Mouse (Mus musculus) testis, adult 10 weeks (tissue): Measurements from ENCODE around the gene Adra1d. TPM values are rescaled to one million over a fixed set of nuclear protein-coding genes. Genes with fewer than 3 reads are reported as not detected.

ENCODE experiments used
- polyA plus RNA-seq: library from polyadenylated mRNA; stranded (reverse); fragments of 350-450 nt; fragmentation: Illumina TruSeq; extraction: RNeasy Lipid Tissue Mini Kit (QIAGEN cat#74804); gene quantifications from one replicate; pipeline ENCODE4 v1.2.3, GENCODE M21; 2014; ENCODE audit warnings: low read depth, low replicate concordance

Gene Adra1d
- polyA plus RNA-seq: not detected

DNA sequence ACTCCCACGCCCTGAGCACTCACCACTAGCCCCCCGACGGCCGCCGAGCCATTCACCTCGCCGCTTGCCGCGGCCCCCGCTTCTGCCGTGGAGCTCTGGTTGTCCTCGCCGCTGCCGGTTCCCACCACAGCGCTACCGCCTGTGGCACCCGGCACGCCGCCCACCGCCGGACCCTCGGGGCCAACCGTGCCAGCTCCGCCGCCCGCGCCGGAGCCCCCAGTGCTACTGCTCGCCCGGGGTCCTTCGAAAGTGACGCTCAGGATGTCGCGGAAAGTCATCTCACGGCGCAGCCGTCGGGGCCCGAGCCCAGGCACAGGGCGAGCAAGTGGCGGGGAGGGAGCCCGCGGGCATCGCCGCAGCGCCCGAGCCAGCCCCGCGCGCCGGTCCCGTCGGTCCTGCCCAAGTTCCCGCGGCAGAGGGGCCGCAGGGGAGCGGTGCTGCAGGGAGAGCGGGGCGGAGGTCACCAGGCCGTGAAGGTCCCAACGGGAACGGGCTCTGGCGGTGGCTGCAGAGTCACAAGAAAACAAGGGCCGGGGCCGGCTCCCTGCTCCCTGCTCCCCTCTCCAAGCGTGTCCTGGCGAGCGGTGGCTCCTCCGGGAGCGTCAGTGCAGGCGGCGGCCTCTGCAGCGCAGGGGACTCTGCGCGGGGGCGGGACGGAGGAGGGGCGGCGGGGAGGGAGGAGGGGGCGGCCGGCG is at the start of gene Adra1d:
Gene Adra1d, minus strand, starts transcription at position 393 of the 695 bp plus-strand sequence.

Other genes with a start within 250 kb of the Adra1d start
- 16.6 TPM for gene Rnf24, start 209.4 kb downstream of the Adra1d start, polyA plus RNA-seq
- gene Smox, start 70.8 kb downstream of the Adra1d start, polyA plus RNA-seq: 2.1 TPM